Mouse (Mus musculus) erythroblast, adult 5-6 weeks (primary cell): ENCODE results near the gene Tsc2. TPM values are rescaled to one million over a fixed set of nuclear protein-coding genes. Genes with fewer than 3 reads are reported as not detected.

ENCODE experiments used
- ATAC-seq: replicated peaks from 2 replicates; pipeline ENCODE4 v1.8.0; 2016; ENCODE audit warnings: moderate number of reproducible peaks, mild to moderate bottlenecking, moderate TSS enrichment, inconsistent platforms; ENCODE audit not compliant: poor library complexity, low FRiP score, severe bottlenecking
- total RNA-seq, 2 experiments: library from RNA; stranded (forward) in 1 of 2; stranded (reverse) in 1 of 2; fragments of 150-400 nt in 1 of 2; fragments of 200-764, 138-1000 nt in 1 of 2; gene quantifications; 2 replicates each; pipeline versions ENCODE4 v1.2.3 to v1.2.4; 2015 to 2017; ENCODE audit warnings: low replicate concordance in 2 of 2

Gene Tsc2
- total RNA-seq, 2 experiments from 2014 or later, result 9.0 to 75.9 TPM

- ATAC-seq, result no peak
Measured at GRCm38 (mm10) chr17:24548435-24548834, 84.0 kb downstream of the Tsc2 start.

GRCm38 (mm10) chr17:24546234-24546633 is 86.2 kb downstream of the Tsc2 start:
- no peak for ATAC-seq

Other genes starting within 250 kb of the Tsc2 start
- 38.7 and 42.8 TPM in 2 replicates for gene Rnps1, start 218.1 kb downstream of the Tsc2 start, total RNA-seq (2015; ENCODE audit: low replicate concordance)
- 43.6 and 43.7 TPM in 2 replicates for gene Rnps1, start 218.1 kb downstream of the Tsc2 start, total RNA-seq (2017; ENCODE audit: low replicate concordance)
- 2.7 and 5.4 TPM in 2 replicates for gene Eci1, start 206.0 kb downstream of the Tsc2 start, total RNA-seq (2015; ENCODE audit: low replicate concordance)
- 4.3 and 15.3 TPM in 2 replicates for gene Eci1, start 206.0 kb downstream of the Tsc2 start, total RNA-seq (2017; ENCODE audit: low replicate concordance)
- 2.1 TPM in 1 of 2 replicates, not detected in the other for gene Dnase1l2, start 189.5 kb downstream of the Tsc2 start, total RNA-seq (2015; ENCODE audit: low replicate concordance)
- 0.85 and 5.6 TPM in 2 replicates for gene Dnase1l2, start 189.5 kb downstream of the Tsc2 start, total RNA-seq (2017; ENCODE audit: low replicate concordance)
- 15.0 and 20.9 TPM in 2 replicates for gene E4f1, start 162.3 kb downstream of the Tsc2 start, total RNA-seq (2015; ENCODE audit: low replicate concordance)
- 13.4 and 14.1 TPM in 2 replicates for gene E4f1, start 162.3 kb downstream of the Tsc2 start, total RNA-seq (2017; ENCODE audit: low replicate concordance)
- gene Pgp, start 162.2 kb downstream of the Tsc2 start, total RNA-seq (2015; ENCODE audit: low replicate concordance), result 14.2 and 20.2 TPM in 2 replicates
- 6.1 and 8.1 TPM in 2 replicates for gene Pgp, start 162.2 kb downstream of the Tsc2 start, total RNA-seq (2017; ENCODE audit: low replicate concordance)
- 1.7 TPM in 1 of 2 replicates, not detected in the other for gene Bricd5, start 158.7 kb downstream of the Tsc2 start, total RNA-seq (2015; ENCODE audit: low replicate concordance)
- gene Bricd5, start 158.7 kb downstream of the Tsc2 start, total RNA-seq (2017; ENCODE audit: low replicate concordance), result 1.1 TPM in 1 of 2 replicates, not detected in the other
- gene Mlst8, start 153.6 kb downstream of the Tsc2 start, total RNA-seq (2015; ENCODE audit: low replicate concordance), result 5.9 and 15.8 TPM in 2 replicates
- 5.5 and 8.2 TPM in 2 replicates for gene Mlst8, start 153.6 kb downstream of the Tsc2 start, total RNA-seq (2017; ENCODE audit: low replicate concordance)
- gene Caskin1, start 144.0 kb downstream of the Tsc2 start, total RNA-seq (2015; ENCODE audit: low replicate concordance), result not detected in 2 replicates
- not detected in 2 replicates for gene Caskin1, start 144.0 kb downstream of the Tsc2 start, total RNA-seq (2017; ENCODE audit: low replicate concordance)
- 11.9 and 13.2 TPM in 2 replicates for gene Traf7, start 104.7 kb downstream of the Tsc2 start, total RNA-seq (2015; ENCODE audit: low replicate concordance)
- 24.2 and 45.2 TPM in 2 replicates for gene Traf7, start 104.7 kb downstream of the Tsc2 start, total RNA-seq (2017; ENCODE audit: low replicate concordance)
- gene Rab26, start 98.4 kb downstream of the Tsc2 start, total RNA-seq (2015; ENCODE audit: low replicate concordance), result not detected in 2 replicates
- gene Rab26, start 98.4 kb downstream of the Tsc2 start, total RNA-seq (2017; ENCODE audit: low replicate concordance), result not detected in 2 replicates
- gene Pkd1, start 82.8 kb downstream of the Tsc2 start, total RNA-seq (2015; ENCODE audit: low replicate concordance), result 1.5 and 6.1 TPM in 2 replicates
- gene Pkd1, start 82.8 kb downstream of the Tsc2 start, total RNA-seq (2017; ENCODE audit: low replicate concordance), result 3.8 and 16.2 TPM in 2 replicates
- 1.0 TPM in 1 of 2 replicates, not detected in the other for gene Nthl1, start 50 bp upstream of the Tsc2 start, total RNA-seq (2015; ENCODE audit: low replicate concordance)
- gene Nthl1, start 50 bp upstream of the Tsc2 start, total RNA-seq (2017; ENCODE audit: low replicate concordance), result 0.56 and 0.85 TPM in 2 replicates
- gene Slc9a3r2, start 17.7 kb upstream of the Tsc2 start, total RNA-seq (2015; ENCODE audit: low replicate concordance), result 0.38 TPM in 1 of 2 replicates, not detected in the other
- gene Slc9a3r2, start 17.7 kb upstream of the Tsc2 start, total RNA-seq (2017; ENCODE audit: low replicate concordance), result 0.56 and 1.8 TPM in 2 replicates
- gene Npw, start 25.8 kb upstream of the Tsc2 start, total RNA-seq (2015; ENCODE audit: low replicate concordance), result not detected in 2 replicates
- not detected in 2 replicates for gene Npw, start 25.8 kb upstream of the Tsc2 start, total RNA-seq (2017; ENCODE audit: low replicate concordance)
- gene Zfp598, start 37.1 kb upstream of the Tsc2 start, total RNA-seq (2015; ENCODE audit: low replicate concordance), result 3.7 and 7.9 TPM in 2 replicates
- gene Zfp598, start 37.1 kb upstream of the Tsc2 start, total RNA-seq (2017; ENCODE audit: low replicate concordance), result 4.0 and 4.3 TPM in 2 replicates
- gene Syngr3, start 57.3 kb upstream of the Tsc2 start, total RNA-seq (2015; ENCODE audit: low replicate concordance), result not detected in 2 replicates
- gene Syngr3, start 57.3 kb upstream of the Tsc2 start, total RNA-seq (2017; ENCODE audit: low replicate concordance), result not detected in 2 replicates
- gene Gfer, start 63.5 kb upstream of the Tsc2 start, total RNA-seq (2015; ENCODE audit: low replicate concordance), result 2.7 and 6.3 TPM in 2 replicates
- 3.0 and 7.2 TPM in 2 replicates for gene Gfer, start 63.5 kb upstream of the Tsc2 start, total RNA-seq (2017; ENCODE audit: low replicate concordance)
- not detected in 2 replicates for gene Noxo1, start 63.6 kb upstream of the Tsc2 start, total RNA-seq (2015; ENCODE audit: low replicate concordance)
- gene Noxo1, start 63.6 kb upstream of the Tsc2 start, total RNA-seq (2017; ENCODE audit: low replicate concordance), result not detected in 2 replicates
- gene Tbl3, start 75.0 kb upstream of the Tsc2 start, total RNA-seq (2015; ENCODE audit: low replicate concordance), result 0.58 and 5.9 TPM in 2 replicates
- gene Tbl3, start 75.0 kb upstream of the Tsc2 start, total RNA-seq (2017; ENCODE audit: low replicate concordance), result 4.3 and 11.9 TPM in 2 replicates
- gene Rnf151, start 85.4 kb upstream of the Tsc2 start, total RNA-seq (2015; ENCODE audit: low replicate concordance), result not detected in 2 replicates
- not detected in 2 replicates for gene Rnf151, start 85.4 kb upstream of the Tsc2 start, total RNA-seq (2017; ENCODE audit: low replicate concordance)
- gene Rps2, start 85.5 kb upstream of the Tsc2 start, total RNA-seq (2015; ENCODE audit: low replicate concordance), result 1,254 and 1,636 TPM in 2 replicates
- gene Rps2, start 85.5 kb upstream of the Tsc2 start, total RNA-seq (2017; ENCODE audit: low replicate concordance), result 281 and 355 TPM in 2 replicates
- gene Ndufb10, start 91.8 kb upstream of the Tsc2 start, total RNA-seq (2015; ENCODE audit: low replicate concordance), result 52.0 and 124 TPM in 2 replicates
- 74.1 and 90.5 TPM in 2 replicates for gene Ndufb10, start 91.8 kb upstream of the Tsc2 start, total RNA-seq (2017; ENCODE audit: low replicate concordance)
- gene Rpl3l, start 95.2 kb upstream of the Tsc2 start, total RNA-seq (2015; ENCODE audit: low replicate concordance), result not detected in 2 replicates
- not detected in 2 replicates for gene Rpl3l, start 95.2 kb upstream of the Tsc2 start, total RNA-seq (2017; ENCODE audit: low replicate concordance)
- gene Msrb1, start 104.0 kb upstream of the Tsc2 start, total RNA-seq (2015; ENCODE audit: low replicate concordance), result 177 and 224 TPM in 2 replicates
- gene Msrb1, start 104.0 kb upstream of the Tsc2 start, total RNA-seq (2017; ENCODE audit: low replicate concordance), result 42.8 and 97.5 TPM in 2 replicates
- gene Hs3st6, start 120.4 kb upstream of the Tsc2 start, total RNA-seq (2015; ENCODE audit: low replicate concordance), result not detected in 2 replicates
- not detected in 2 replicates for gene Hs3st6, start 120.4 kb upstream of the Tsc2 start, total RNA-seq (2017; ENCODE audit: low replicate concordance)
- not detected in 2 replicates for gene Meiob, start 171.7 kb upstream of the Tsc2 start, total RNA-seq (2015; ENCODE audit: low replicate concordance)
- gene Meiob, start 171.7 kb upstream of the Tsc2 start, total RNA-seq (2017; ENCODE audit: low replicate concordance), result not detected in 2 replicates
- gene Hagh, start 207.5 kb upstream of the Tsc2 start, total RNA-seq (2015; ENCODE audit: low replicate concordance), result 191 and 222 TPM in 2 replicates
- 223 and 230 TPM in 2 replicates for gene Hagh, start 207.5 kb upstream of the Tsc2 start, total RNA-seq (2017; ENCODE audit: low replicate concordance)
- gene Fahd1, start 217.7 kb upstream of the Tsc2 start, total RNA-seq (2015; ENCODE audit: low replicate concordance), result 58.0 and 66.9 TPM in 2 replicates
- gene Fahd1, start 217.7 kb upstream of the Tsc2 start, total RNA-seq (2017; ENCODE audit: low replicate concordance), result 71.4 and 87.7 TPM in 2 replicates
- gene Igfals, start 233.4 kb upstream of the Tsc2 start, total RNA-seq (2015; ENCODE audit: low replicate concordance), result not detected in 2 replicates
- gene Igfals, start 233.4 kb upstream of the Tsc2 start, total RNA-seq (2017; ENCODE audit: low replicate concordance), result 0.17 TPM in 1 of 2 replicates, not detected in the other